Mouse (Mus musculus): Measurements from ENCODE around the gene Hoxb4.

The Hoxb4 gene

GRCm38 (mm10) chr11:96298895-96299667 lies 19.0 kb upstream of the Hoxb4 start:
- peak; percentile 75 for DNase-seq (ENCODE audit: low spot score)

- no peak for DNase-seq (ENCODE audit: low spot score)
Observed at GRCm38 (mm10) chr11:96299781-96300180, 18.3 kb upstream of the Hoxb4 start.

GRCm38 (mm10) chr11:96300354-96301063 lies 17.6 kb upstream of the Hoxb4 start:
- DNase-seq (ENCODE audit: low spot score), result no peak

GRCm38 (mm10) chr11:96301064-96301431 lies 17.0 kb upstream of the Hoxb4 start:
- DNase-seq (ENCODE audit: low spot score), result no peak

GRCm38 (mm10) chr11:96301837-96302236 lies 16.2 kb upstream of the Hoxb4 start:
- DNase-seq (ENCODE audit: low spot score), result peak; percentile 30

- no peak for DNase-seq (ENCODE audit: low spot score)
Observed at GRCm38 (mm10) chr11:96302381-96303150, 15.5 kb upstream of the Hoxb4 start.

- DNase-seq (ENCODE audit: low spot score), result peak; percentile 79
Observed at GRCm38 (mm10) chr11:96303151-96304099, 14.6 kb upstream of the Hoxb4 start, which contains the start of gene Hoxb5. Gene Hoxb5, plus strand, starts transcription at chr11:96303336.

GRCm38 (mm10) chr11:96304381-96305195 lies 13.5 kb upstream of the Hoxb4 start:
- DNase-seq (ENCODE audit: low spot score), result no peak

GRCm38 (mm10) chr11:96305505-96306182 lies 12.4 kb upstream of the Hoxb4 start:
- no peak for DNase-seq (ENCODE audit: low spot score)

GRCm38 (mm10) chr11:96306183-96306907 lies 11.7 kb upstream of the Hoxb4 start:
- no peak for DNase-seq (ENCODE audit: low spot score)

- no peak for DNase-seq (ENCODE audit: low spot score)
Observed at GRCm38 (mm10) chr11:96306908-96307269, 11.2 kb upstream of the Hoxb4 start.

- DNase-seq (ENCODE audit: low spot score), result no peak
Observed at GRCm38 (mm10) chr11:96308763-96309162, 9.3 kb upstream of the Hoxb4 start.

- DNase-seq (ENCODE audit: low spot score), result no peak
Observed at GRCm38 (mm10) chr11:96309288-96309687, 8.8 kb upstream of the Hoxb4 start.

GRCm38 (mm10) chr11:96310183-96310938 lies 7.7 kb upstream of the Hoxb4 start:
- DNase-seq (ENCODE audit: low spot score), result no peak

- no peak for DNase-seq (ENCODE audit: low spot score)
Observed at GRCm38 (mm10) chr11:96311097-96311496, 7.0 kb upstream of the Hoxb4 start.

- DNase-seq (ENCODE audit: low spot score), result peak; percentile 71
Observed at GRCm38 (mm10) chr11:96311520-96312417, 6.3 kb upstream of the Hoxb4 start.

GRCm38 (mm10) chr11:96313134-96313533 lies 4.9 kb upstream of the Hoxb4 start:
- DNase-seq (ENCODE audit: low spot score), result no peak

Data from urinary bladder, postnatal 14 days (tissue).